Comparison of ENCODE assay signal across 8 mouse cellular contexts in the genomic region with DNA sequence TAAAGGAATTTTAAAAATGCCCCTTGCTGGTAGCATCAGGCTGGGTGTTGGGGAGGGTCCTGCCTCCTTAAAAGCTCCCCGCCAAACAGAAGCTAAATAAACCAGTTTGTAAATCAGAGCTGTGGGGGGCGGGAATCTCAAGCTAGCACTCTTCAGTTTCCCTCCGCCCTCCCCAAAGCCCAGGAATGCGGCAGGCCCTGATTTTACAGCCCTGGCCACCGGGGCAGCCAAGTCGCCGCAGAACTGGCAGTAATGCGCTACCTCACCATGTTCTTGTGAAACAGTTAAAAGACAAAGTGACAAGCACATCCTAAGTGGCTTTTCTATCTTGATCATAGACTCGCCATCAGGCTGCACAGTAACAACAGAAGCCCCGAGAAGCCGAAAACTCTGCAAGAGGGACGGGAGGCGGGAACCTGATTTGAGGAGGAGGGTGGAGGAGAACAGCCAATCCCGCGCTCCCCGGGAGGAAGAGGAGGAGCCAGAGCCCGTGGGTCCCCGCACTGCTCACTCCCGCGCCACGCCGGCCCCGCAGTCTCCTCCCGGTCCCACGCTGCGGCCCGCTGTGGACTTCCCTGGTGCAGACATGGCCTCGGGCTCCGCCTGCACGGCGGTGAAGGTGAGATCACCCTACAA. TPM values are rescaled to one million over a fixed set of nuclear protein-coding genes. Genes with fewer than 3 reads are reported as not detected.
DNase-seq lines count a peak whose midpoint lies in the region; ATAC-seq and TF ChIP-seq lines count a peak whose summit lies in the region.

Gene Mtap (plus strand): TSS at position 217 of the 636 bp plus-strand sequence.

- H3K9ac ChIP-seq in heart, embryonic 15.5 days = peak within 1 kb of the TSS; percentile 92
- H3K9ac ChIP-seq in liver, embryonic 12.5 days = peak within 1 kb of the TSS; percentile 77

- peaks cover 42% of the 10 kb centered on the region for H3K4me1 ChIP-seq in forebrain, embryonic 10.5 days
- H3K4me1 ChIP-seq in heart, embryonic 15.5 days (replicated peaks) = peaks cover 43% of the 10 kb centered on the region
- peaks cover 55% of the 10 kb centered on the region for H3K4me1 ChIP-seq in liver, embryonic 12.5 days
- H3K4me1 ChIP-seq in testis, adult 2 months (ENCODE audit: control insufficient read depth, insufficient read depth, low read length) = no peaks in the 10 kb centered on the region; the same call in 1 of the 2 replicates

- peak within 1 kb of the TSS; percentile 96 for H3K4me3 ChIP-seq in forebrain, embryonic 10.5 days
- H3K4me3 ChIP-seq in heart, embryonic 15.5 days = peak within 1 kb of the TSS; percentile 97
- peak within 1 kb of the TSS; percentile 73 for H3K4me3 ChIP-seq in liver, embryonic 12.5 days
- peak within 1 kb of the TSS; percentile 85 for H3K4me3 ChIP-seq in testis, adult 2 months (ENCODE audit: control insufficient read depth, low read depth, low read length)

- H3K9me3 ChIP-seq in forebrain, embryonic 10.5 days = no peaks in the 10 kb centered on the region
- H3K9me3 ChIP-seq in heart, embryonic 15.5 days (replicated peaks) = no peaks in the 10 kb centered on the region
- no peaks in the 10 kb centered on the region for H3K9me3 ChIP-seq in liver, embryonic 12.5 days (replicated peaks)

- under 1% methylated on average over 31 of the region's 31 CpGs for WGBS in forebrain, embryonic 10.5 days
- WGBS in heart, embryonic 15.5 days = under 1% methylated on average over 31 of the region's 31 CpGs
- 2% methylated on average over 29 of the region's 31 CpGs for WGBS in liver, embryonic 12.5 days (ENCODE audit: insufficient replicate concordance)

- peak; percentile 89 for ATAC-seq in heart, embryonic 15.5 days (replicated peaks; ENCODE audit: insufficient number of reproducible peaks, insufficient read depth, low FRiP score, low read depth)
- ATAC-seq in liver, embryonic 12.5 days = peak; percentile 84

- peaks cover 28% of the 10 kb centered on the region for H3K36me3 ChIP-seq in forebrain, embryonic 10.5 days (replicated peaks)
- H3K36me3 ChIP-seq in heart, embryonic 15.5 days = no peaks in the 10 kb centered on the region
- 0 out of 2 replicates have a peak, but pooled peaks cover 6% of the 10 kb centered on the region for H3K36me3 ChIP-seq in liver, embryonic 12.5 days
- H3K36me3 ChIP-seq in testis, adult 2 months (ENCODE audit: control insufficient read depth, insufficient read depth, low read length) = no peaks in the 10 kb centered on the region

- no peaks in the 10 kb centered on the region for H3K27me3 ChIP-seq in forebrain, embryonic 10.5 days (ENCODE audit: poor library complexity, severe bottlenecking)
- no peaks in the 10 kb centered on the region for H3K27me3 ChIP-seq in heart, embryonic 15.5 days
- no peaks in the 10 kb centered on the region for H3K27me3 ChIP-seq in liver, embryonic 12.5 days (replicated peaks)
- no peaks in the 10 kb centered on the region for H3K27me3 ChIP-seq in testis, adult 2 months (ENCODE audit: control insufficient read depth, insufficient read depth, low read length)

- DNase-seq in CD4-positive, CD25-positive, alpha-beta regulatory T cell, adult 2 months (ENCODE audit: low read depth, low spot score) = peak; percentile 85
- peak; percentile 92 for DNase-seq in brain, embryonic 14.5 days (ENCODE audit: low read depth)
- DNase-seq in forebrain, embryonic 10.5 days (ENCODE audit: extremely low spot score, low spot score) = peak; percentile 87
- peak; percentile 89 for DNase-seq in kidney, postnatal 14 days
- peak; percentile 35 to 63 for DNase-seq in natural killer cell, adult 2 months (ENCODE audit: low spot score in 2 of 2)

- peak within 1 kb of the TSS; percentile 96 for H3K27ac ChIP-seq in forebrain, embryonic 10.5 days
- peak within 1 kb of the TSS; percentile 94 for H3K27ac ChIP-seq in heart, embryonic 15.5 days
- H3K27ac ChIP-seq in liver, embryonic 12.5 days = peak within 1 kb of the TSS; percentile 67
- H3K27ac ChIP-seq in testis, adult 2 months (ENCODE audit: control insufficient read depth, insufficient read depth, low read depth, low read length) = peak within 1 kb of the TSS; percentile 28; the same call in 1 of the 2 replicates

- peak within 1 kb of the TSS; percentile 94 for H3K4me2 ChIP-seq in heart, embryonic 15.5 days
- H3K4me2 ChIP-seq in liver, embryonic 12.5 days = peak within 1 kb of the TSS; percentile 93

- TF ChIP-seq POLR2A in brain, embryonic 14.5 days (IDR thresholded peaks at IDR 0.05; ENCODE audit: borderline replicate concordance, extremely low read depth, insufficient read depth, insufficient read length, poor library complexity, severe bottlenecking) = peak; percentile 45; the same call in 1 of the 2 replicates
- TF ChIP-seq POLR2A in testis, adult 2 months (IDR thresholded peaks at IDR 0.05; ENCODE audit: control insufficient read depth, low read depth, low read length) = peak; percentile 39; the same call in 1 of the 2 replicates

- TF ChIP-seq CTCF in brain, embryonic 14.5 days (IDR thresholded peaks at IDR 0.05; ENCODE audit: borderline replicate concordance, extremely low read depth, insufficient read depth, insufficient read length) = 0 out of 2 replicates have a peak, but pooled peaks have one; percentile 14
- no peak for TF ChIP-seq CTCF in testis, adult 2 months (IDR thresholded peaks at IDR 0.05; ENCODE audit: control insufficient read depth, insufficient read depth, insufficient replicate concordance, low read depth, low read length)

RNA-seq across cellular contexts. Expression of gene Mtap, which starts in this region (rescaled TPM):
- 12.7 and 13.9 TPM in 2 replicates for polyA plus RNA-seq in brain, embryonic 14.5 days (2012; rRNA removed)
- polyA plus RNA-seq in forebrain, embryonic 10.5 days (2016; fragmentation: Nextera tagmentation; extraction: Ambion mirVana) = 138 and 147 TPM in 2 replicates
- 51.9 and 53.4 TPM in 2 replicates for polyA plus RNA-seq in heart, embryonic 15.5 days (2015; fragmentation: Nextera tagmentation; extraction: Ambion mirVana)
- 45.7 and 51.2 TPM in 2 replicates for polyA plus RNA-seq in liver, embryonic 12.5 days (2016; fragmentation: Nextera tagmentation; extraction: Ambion mirVana)
- polyA plus RNA-seq in testis, adult 2 months (2012; rRNA removed) = 1.8 and 2.0 TPM in 2 replicates

Comparison
In these comparisons a context has a peak if more than half of its experiments do, and no peak if none do; other contexts are left out.
1. Peak in every context shown above with its lines: DNase-seq, ATAC-seq, H3K4me3 ChIP-seq and H3K27ac ChIP-seq.
2. H3K27ac ChIP-seq: peak in every context shown above with its lines; median percentile 96 in forebrain, embryonic 10.5 days; 94 in heart, embryonic 15.5 days; 67 in liver, embryonic 12.5 days; 28 in testis, adult 2 months.